Mouse (Mus musculus) cerebellum, adult 11-12 months (tissue): ENCODE measurements around the gene Dusp16.

Experiments used
- DNase-seq: peaks from one replicate; pipeline ENCODE4 v3.0.0; 2022

Dusp16 gene

DNA sequence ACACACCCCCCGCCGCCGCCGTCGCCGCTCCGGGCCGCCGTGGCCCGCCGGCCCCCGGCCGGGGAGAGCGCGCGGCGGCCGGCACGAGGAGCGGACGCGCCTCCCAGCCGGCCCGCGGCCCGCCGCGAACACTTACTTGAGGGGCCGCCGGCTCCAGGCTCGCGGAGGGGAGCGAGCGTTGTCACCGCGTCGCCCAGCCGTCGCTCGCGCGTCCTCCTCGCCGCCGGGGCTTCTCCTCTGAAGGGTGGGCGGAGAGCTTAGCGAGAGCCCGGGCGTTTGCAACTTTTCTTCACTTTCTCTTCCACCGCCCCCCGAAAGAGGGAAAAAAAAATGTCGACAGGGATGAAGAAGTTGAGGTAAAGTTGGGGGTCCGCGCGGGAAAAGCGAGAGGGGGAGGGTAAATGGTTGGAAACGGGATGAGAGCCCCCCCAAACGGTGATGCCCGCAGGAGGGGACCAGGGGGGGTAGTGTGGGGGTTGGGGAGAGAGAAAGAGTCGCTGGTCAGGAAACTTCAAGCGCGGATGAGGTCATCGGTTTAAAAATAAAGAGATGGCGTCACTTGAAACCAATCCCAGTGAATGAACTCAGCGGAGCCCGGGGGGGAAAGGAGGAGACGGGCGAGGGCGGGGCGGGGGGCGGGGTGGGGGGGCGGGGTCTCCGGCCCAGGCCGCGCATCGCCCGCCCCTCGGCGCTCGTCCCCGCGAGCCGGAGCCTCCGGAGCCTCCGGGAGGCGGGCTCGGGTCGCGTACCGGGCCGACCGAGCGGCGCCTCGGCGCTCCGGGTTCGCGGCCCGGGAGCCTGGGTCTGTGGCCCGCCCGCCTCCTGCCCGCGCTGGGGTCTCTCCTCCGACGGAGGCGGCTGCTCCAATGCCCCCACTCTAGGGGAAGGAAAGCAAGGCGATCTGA, at the start of gene Dusp16:
TSS of gene Dusp16 (minus strand) at position 485 of the 905 bp plus-strand sequence.
- peak; percentile 89 for DNase-seq

DNA sequence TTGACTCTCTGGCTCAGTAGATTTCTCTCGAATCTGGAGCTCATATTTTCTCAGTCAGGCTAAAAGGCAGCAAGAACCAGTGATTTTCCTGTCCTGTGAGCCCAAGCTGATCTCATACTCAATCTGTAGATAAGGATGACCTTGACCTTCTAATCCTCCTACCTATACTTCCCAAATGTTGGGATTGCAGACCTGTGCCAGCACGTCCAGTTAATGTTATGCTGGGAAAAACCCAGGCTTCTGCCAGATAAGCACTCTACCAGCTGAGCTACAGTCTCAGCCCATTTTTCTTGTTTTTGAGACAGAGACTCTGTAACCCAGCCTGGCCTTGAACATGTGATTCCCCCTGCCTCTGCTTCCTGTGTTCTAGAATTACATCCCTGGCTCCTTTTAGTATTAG, 47.9 kb upstream of the Dusp16 start:
- DNase-seq, result no peak

DNA sequence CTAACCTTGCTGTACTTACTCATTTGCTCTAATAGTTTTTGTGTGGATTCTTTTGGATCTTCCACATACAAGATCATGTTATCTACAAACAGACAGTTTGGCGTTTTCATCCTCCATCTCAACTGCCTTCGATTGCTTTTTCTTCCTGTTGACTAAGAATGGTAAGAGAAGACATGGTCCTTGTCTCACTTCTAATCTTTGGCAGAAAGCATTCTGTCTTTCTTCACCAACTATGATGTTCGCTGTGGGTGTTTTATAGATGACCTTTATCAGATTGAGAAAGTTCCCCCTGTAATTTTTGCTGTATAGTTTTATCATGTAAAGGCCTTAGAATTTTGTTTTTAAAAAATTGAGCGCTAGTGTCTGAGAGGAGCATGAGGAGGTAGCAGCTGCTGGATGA, 45.7 kb upstream of the Dusp16 start:
- no peak for DNase-seq

DNA sequence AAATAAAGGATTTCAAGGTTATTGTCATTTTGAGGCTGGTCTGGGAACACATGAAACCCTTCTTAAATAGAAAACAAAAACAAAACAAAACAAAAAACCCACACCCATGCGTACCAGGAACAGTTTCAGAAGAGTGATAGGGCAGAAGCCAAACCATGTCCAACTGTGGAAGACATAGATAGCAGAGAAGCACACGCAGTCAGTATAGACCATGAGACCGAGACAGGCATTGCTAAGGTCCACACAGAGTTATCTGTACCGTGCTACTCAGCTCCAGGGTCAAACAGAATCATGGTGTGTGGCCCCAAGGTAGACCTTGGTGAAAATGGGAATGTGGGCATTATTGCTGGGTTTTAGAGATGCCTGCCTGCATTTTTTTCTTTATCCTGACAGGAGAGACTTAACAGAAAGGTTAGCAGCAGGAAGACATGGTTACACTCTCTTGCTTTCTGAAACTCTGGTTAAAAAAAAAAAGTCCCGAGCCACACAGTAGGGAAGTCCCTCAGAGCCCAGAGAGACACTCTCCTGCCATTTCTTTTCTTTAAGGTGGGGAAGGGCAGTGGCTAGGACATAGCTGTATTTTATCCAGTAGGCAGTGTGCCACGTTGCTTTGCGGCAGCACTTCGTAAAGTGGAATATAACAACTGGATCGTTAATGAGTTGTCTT, 42.3 kb upstream of the Dusp16 start:
- no peak for DNase-seq

DNA sequence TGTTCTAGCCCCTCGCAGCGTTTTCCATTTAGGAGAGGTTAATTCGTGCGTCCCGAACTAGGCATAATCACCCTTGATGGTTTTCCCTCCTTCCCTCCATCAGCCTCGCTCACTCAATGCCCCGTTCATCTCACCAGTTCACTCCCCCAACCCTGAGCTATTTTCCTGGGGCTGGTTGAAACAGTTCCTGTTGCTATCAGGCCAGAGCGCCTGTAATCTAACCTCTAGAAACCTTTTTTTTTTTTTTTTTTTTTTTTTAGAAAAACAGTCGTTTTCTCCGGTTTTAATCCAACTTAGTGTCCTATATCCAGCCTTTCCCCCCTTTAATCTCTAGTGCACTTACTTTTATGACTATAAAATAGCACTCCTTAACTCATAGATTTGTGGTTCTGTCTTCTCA, 38.4 kb upstream of the Dusp16 start:
- no peak for DNase-seq

DNA sequence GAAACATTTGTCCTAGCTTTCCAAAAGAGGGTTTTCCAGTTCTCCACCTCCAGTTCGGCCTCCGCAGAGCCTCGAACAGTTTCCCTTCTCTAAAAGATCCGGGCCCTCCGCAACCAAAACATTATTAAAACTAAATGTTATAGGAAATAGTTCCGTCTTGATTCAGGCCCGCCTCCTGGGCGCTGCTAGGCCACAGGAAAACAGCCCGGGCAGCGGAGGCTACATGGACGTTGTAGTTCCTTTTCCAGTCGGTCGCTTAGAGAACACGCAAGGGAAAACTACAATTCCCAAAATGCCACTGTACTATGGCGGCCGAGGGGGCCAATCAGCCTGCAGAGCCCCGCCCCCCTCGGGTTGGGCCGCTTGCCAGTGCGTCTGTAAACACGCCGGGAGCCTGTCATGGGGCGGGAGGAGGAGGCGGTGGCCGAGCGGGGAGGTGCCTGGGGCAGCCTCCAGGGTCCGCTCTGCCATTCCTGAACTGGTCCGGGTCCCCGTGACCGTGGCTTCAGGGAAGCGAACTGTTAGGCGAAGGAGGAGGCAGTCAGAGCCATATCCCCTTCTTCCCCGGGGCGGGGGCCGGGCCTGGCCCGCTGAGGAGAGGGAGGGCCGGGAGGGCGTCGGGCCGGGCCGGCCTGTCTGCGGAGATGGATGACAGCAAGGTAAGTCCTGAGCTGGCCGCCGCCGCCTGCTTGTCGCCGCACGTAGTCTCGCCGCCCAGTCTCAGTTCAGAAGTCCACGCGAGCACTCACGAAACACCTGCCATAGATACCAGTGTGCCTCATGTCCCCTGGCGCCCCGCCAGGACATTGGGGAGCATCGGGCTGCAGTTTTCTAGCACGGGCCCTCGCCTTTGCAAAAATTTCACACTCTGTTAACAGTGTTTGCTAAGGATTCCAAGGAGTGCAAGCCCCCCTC, 37.6 kb upstream of the Dusp16 start, which contains the start of gene Crebl2:
TSS of gene Crebl2 (plus strand) at position 369 of the 915 bp plus-strand sequence.
- peak; percentile 99 for DNase-seq

DNA sequence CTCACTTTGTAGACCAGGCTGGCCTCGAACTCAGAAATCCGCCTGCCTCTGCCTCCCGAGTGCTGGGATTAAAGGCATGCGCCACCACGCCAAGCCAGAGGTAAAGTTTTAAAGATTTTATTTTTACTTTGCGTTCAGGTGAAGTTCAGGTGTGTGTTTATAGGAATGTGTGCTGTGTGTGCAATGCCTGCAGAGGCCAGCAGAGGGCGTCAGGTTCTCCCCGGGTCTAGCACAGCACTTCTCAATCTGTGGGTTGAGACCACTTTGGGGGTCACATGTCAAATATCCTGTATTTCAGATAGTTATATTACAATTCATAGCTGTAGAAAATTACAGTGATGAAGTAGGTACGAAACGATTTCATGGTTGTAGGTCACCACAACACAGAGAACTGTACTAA, 30.4 kb upstream of the Dusp16 start:
- no peak for DNase-seq

DNA sequence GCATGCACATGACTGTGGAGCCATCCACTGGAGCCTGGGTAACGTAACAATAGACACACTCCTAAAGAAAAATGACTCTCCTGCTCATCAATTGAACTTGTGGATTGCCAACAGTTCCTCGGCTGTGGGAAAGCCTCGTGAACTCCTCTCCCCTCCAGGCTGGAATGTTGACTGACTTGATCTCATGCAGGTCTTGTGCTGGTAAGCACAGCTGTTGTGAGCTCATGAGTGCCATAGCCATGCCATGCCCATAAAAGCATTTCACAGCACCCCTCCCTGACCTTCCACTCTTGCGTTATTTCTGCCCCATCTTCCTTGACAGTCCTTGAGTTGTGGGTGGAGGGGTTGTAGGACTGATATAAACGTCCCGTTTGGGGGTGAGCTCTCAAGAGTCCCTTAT, 28.0 kb upstream of the Dusp16 start:
- no peak for DNase-seq

DNA sequence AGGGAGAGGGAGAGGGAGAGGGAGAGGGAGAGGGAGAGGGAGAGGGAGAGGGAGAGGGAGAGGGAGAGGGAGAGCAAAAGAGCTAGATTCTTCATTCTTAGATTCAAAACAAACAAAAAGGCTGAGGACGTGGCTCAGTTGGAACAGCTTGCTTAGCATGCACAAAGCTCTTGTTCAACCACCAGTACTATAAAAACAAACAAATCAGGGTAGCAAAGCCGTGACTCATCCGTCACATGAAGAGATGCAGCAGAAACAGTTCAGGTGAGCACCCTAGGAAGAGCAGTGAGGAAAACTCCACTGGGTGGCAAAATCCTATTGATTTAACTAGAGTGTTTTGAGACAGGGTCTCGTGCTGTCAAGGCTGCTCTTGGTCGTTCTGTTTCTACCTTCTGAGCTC, 27.3 kb upstream of the Dusp16 start:
- no peak for DNase-seq

DNA sequence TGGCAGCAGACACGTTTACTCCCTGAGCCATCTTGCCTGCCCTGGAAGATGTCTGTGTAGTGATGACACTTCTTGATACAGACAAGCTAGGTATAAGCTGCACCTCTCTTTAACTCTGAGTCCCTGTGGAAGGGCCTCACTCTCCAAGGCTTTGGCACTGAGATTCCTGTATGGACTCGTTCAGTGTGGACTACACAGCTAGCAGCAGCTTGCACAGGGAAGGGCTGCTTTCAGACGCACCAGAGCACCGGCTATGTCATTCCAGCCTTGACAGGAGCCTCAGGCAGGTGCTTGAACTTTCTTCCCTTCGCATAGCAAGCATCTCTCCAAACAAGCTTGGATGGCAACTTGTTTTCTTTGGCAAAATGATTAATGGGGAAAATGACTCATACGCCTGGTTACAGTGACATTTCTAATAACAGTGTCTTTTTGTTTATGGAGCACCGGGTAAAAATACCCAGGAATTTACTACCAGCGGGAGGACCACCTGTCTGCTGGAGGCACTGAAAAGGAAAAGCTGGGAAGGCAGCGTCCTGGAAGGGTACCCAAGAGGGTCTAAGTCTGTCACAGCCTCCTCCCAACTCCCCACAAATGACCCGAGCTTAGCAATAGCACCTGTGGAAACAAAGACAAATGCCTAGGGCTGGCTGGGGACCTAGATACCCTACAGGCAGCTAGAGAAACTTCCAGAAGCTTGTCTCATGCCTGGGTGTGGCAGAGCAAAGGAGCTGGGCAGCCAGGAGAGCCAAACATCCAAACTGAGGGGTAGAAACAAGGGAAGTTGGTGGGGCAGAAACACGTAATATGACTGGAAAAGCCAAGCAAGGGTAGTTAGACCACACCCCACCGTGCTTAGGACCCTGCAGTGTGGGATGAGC, 24.9 kb upstream of the Dusp16 start:
- no peak for DNase-seq

DNA sequence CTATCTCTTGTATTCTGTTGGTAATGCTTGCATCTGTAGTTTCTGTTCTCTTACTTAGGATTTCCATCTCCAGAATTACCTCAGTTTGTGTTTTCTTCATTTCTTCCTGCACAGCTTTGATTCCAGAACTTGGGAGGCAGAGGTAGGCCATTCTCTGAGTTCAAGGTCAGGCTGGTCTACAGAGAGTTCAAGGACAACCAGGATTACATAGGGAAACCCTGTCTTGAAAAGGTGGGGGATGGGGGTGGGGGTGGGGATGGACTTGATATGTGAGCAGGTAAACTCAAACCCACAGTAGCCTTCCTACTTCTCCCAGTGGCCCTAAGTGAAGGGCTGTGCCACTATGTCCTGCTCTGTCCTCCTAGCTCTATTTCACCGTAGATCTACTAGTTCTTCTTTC, 20.6 kb upstream of the Dusp16 start:
- DNase-seq, result no peak

DNA sequence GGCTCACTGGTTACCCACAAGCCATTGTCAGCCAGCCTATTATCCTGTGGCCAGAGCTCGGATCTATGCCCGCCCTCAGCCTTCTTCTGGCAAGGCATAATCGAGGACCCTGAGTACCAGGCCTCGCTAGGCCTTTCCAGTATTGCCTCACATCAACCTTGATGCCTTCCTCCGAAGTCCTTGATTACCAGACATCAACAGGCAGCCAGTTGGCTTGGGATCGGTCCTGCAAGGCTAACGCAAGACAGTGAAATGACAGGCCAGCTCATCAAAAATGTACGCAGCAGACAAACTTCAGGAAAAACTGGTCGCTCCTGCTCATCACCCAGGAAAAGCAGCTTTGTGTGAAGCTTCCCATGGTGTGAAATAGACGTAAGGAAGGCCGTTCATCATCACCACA, 15.4 kb upstream of the Dusp16 start:
- no peak for DNase-seq

DNA sequence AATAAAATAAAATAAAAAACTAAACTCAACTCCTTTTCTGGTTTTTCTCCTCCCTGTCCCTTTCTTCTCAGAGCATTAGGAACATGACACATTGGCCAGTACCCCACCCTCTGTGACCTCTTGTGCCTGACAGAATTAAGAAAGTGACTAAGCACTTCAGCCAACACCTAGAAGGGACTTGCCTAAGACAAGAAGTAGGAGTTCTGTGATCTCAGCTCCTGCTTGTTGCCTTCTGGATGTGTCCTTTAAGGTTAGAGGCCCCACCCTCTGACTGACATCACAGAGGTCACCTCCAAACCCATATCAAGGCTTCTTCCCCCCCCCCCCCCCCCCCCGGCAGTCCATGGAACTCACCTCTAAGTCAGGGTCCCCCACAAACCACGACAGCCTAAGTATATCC, 14.7 kb upstream of the Dusp16 start:
- DNase-seq, result no peak

DNA sequence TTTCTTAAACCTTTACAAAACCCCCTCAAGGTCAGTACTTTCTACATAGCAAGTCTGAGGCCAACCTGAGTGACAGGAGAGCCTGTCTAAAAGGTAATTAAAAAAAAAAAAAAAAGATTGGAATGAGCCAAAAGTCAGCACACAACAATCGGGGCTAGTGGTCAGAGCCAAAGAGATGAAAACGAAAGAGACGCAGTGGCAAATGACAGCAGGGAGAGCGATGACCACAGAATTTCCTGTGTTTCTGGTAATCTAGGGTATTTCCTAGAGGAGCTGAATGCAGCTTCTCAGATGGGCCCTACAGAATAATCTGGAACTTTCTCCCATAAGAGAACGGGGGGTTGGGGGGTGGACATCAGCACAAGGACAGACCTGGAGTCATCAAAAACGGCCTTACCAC, 13.7 kb upstream of the Dusp16 start:
- DNase-seq, result no peak

DNA sequence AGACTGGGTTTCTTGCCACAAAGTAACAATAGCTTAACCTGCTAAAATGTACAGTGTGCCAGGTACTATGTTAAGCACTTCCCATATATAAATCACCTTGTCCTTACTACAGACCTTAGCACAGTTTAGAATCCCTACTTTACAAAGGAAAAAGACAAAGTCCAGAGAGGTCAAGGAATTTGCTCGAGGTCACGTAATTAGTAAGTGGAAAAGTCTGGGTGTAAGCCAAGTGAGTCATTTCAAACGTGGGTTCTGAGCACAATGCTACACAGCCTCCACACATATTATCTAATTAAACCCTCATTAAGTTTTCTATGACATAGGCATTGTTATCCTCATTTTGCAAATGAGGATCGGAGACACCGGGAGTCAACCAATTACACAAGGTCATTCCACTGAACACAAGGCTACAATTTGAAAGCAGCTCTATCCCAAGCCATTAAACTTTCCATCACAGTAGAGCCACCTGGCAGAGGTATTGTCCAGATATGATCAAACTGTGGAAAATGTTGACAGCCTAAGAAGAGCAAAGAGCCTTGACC, 12.4 kb upstream of the Dusp16 start:
- DNase-seq, result no peak

DNA sequence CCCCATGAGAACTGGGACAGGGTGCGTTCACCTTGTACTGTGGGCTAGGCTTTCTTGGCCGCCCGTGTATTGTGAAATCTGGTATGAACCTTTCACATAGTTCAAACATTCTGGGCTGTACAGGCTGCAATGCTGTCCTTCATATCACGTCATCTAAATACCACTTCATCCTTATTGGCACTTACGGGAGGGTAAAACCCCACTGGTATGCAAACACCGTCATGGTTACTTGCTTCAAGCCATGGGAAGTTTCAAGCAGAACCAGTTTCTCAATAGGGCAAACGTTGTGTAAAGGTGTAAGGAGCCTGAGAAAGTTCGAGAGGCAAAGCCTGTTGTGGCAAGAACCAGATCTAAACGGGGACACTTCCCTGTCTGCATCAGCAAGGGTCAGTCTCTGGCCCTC, 10.2 kb upstream of the Dusp16 start:
- no peak for DNase-seq

DNA sequence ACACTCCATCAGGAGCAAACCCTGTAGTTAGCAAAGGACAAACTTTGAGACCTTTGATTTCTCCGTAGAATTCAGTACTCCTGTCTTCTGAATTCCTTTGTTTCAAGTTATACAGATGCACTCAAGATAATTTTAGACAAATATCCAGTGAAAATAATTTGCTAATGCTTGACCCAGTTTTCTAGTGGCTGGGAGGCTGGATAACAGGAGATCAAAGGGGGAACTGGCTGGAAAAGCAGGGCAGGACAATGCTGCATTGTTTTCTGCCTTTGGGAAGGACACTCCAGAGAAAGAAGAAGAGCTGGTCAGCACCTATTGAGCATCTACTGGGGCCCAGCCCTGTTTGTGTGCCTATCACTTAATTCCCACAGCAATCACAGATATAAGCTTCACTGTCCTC, 9.1 kb upstream of the Dusp16 start:
- DNase-seq, result no peak

DNA sequence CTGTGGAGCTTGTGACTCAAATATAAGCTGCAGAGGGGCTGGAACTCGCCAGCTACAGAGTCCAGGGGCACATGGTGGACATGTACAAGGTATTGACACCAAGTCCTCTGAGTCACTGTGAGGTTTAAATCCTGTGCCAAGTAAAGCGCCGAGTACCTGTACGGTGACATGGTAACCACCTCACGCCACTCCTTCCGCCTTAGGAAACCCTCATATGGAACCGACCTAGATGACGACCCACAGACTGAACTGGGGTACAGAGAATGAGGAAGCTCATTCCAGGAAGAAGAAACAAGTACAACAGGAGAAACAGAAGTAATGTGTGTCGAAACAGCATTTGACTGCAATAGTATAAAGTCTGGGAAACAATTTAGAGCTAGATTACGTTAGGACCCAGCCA, 3.9 kb upstream of the Dusp16 start:
- DNase-seq, result no peak

DNA sequence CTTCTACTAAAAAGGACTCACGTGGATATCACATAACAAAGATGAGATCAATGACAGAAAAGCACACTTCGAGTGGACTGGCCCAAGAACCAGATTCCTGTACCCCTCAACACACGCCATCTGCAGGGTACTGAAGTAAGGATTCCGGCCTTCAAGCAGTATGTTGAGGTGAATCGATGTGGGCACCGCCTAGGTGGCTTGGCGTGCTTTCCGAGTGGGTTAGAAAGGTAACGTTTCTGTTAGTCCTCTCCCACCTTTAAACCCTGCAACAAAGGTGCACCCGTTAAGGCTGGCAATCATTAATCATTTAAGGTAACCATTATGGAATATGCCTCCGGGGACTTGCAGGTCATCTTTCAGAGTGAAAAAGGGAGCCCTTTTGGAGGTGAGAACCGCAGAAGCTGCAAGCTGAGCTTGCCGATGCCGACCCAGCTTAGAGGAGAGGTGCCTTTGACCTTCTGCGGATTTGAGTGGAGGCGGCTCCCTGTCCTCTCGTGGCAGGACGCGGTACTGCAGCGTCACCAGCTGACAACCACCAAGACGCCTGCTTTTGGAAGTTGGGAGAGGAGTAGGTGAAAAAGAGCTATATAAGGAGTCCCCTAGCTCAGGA, 1.6 kb upstream of the Dusp16 start:
- DNase-seq, result peak; percentile 84

DNA sequence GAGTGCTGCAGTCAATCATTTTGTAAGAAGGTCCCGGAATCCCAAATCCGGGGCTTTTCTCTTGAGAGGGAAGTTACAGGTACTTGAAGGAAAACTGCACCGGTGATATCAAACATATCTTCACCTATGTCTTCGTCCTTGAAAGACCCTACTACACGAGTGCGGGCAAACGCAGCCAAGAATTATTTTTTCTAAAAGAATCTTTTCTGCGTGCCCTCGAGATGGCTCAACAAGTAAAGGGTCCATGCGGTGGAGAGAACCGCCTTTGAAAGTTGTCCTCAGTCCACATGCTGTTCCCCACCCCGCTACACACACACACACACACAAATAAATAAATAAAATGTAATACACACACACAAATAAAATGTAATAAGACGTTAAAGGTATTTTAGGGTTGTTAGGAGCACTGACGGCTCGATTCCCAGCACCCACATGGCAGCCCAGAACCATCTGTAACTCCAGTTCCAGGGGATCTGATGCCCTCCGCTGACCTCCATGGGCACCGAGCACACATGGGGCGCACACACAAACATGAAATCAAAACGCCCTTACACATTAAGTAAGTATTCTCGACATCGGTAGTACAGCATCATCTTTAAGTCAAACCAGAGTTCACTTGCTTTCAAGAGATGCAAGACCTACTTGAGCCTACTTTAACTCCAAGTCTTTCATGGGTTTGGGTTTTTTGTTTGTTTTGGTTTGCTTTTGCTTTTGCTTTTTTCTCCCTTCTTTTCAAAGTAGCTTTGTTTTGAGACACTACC, 801 bp upstream of the Dusp16 start:
- no peak for DNase-seq
